Mouse (Mus musculus) spleen, adult 2 months (tissue): ENCODE data around the gene Cep68. TPM values are rescaled to one million over a fixed set of nuclear protein-coding genes. Genes with fewer than 3 reads are reported as not detected.
"Not testable (repeated sequence)": the region's sequence is repeated elsewhere in the genome, so short reads cannot be mapped to it uniquely, and the experiment has no call there.

Source experiments
- DNase-seq, 2 experiments: peaks; one replicate each; pipeline versions ENCODE4 v3.0.0 to v3.0.0-alpha.2; 2012 to 2021; ENCODE audit warnings: low spot score in 2 of 2, low read depth in 1 of 2
- H3K27ac ChIP-seq: fragments of 200-500 bp; 2 replicates; pipeline ENCODE4 v1.5.1; 2012; ENCODE audit warnings: low read length, inconsistent platforms; ENCODE audit not compliant: insufficient read depth
- H3K27me3 ChIP-seq: fragments of 200-500 bp; 2 replicates; pipeline ENCODE4 v1.6.1; 2012; ENCODE audit warnings: mild to moderate bottlenecking, moderate library complexity, low read length, inconsistent platforms; ENCODE audit not compliant: control insufficient read depth, insufficient read depth
- H3K36me3 ChIP-seq: fragments of 200-500 bp; 2 replicates; pipeline ENCODE4 v1.6.1; 2012; ENCODE audit warnings: mild to moderate bottlenecking, low read length, inconsistent platforms; ENCODE audit not compliant: control insufficient read depth, insufficient read depth
- H3K4me1 ChIP-seq: fragments of 200-500 bp; 2 replicates; pipeline ENCODE4 v1.6.1; 2011; ENCODE audit warnings: inconsistent platforms; ENCODE audit not compliant: control insufficient read depth, insufficient read depth, insufficient read length
- H3K4me3 ChIP-seq: fragments of 200-500 bp; 2 replicates; pipeline ENCODE4 v1.5.1; 2011; ENCODE audit warnings: mild to moderate bottlenecking, inconsistent platforms; ENCODE audit not compliant: insufficient read depth, insufficient read length; ENCODE audit errors: extremely low read depth
- CTCF ChIP-seq: fragments of 200-500 bp; IDR thresholded peaks from 2 replicates; pipeline ENCODE4 v1.5.1; 2011; ENCODE audit warnings: mild to moderate bottlenecking, inconsistent platforms; ENCODE audit not compliant: insufficient read depth, insufficient read length, insufficient replicate concordance; ENCODE audit errors: extremely low read depth
- POLR2A ChIP-seq: fragments of 200-500 bp; IDR thresholded peaks from 2 replicates; pipeline ENCODE4 v1.6.1; 2011; ENCODE audit warnings: low read depth, low read length, inconsistent platforms
- WGBS: fragments of 180-500 bp; shearing (Covaris S2); methylation state at CpG from one replicate; pipeline ENCODE4 v1.1.7; 2018; 5-methylcytosine and 5-hydroxymethylcytosine counted together
- polyA plus RNA-seq: library from polyadenylated mRNA; depleted of rRNA; stranded (reverse); fragments of >200 nt; gene quantifications from 2 replicates; pipeline ENCODE4 v1.2.3, GENCODE M21; 2012

The Cep68 gene
- polyA plus RNA-seq, 1 experiment: 14.9 TPM

DNA sequence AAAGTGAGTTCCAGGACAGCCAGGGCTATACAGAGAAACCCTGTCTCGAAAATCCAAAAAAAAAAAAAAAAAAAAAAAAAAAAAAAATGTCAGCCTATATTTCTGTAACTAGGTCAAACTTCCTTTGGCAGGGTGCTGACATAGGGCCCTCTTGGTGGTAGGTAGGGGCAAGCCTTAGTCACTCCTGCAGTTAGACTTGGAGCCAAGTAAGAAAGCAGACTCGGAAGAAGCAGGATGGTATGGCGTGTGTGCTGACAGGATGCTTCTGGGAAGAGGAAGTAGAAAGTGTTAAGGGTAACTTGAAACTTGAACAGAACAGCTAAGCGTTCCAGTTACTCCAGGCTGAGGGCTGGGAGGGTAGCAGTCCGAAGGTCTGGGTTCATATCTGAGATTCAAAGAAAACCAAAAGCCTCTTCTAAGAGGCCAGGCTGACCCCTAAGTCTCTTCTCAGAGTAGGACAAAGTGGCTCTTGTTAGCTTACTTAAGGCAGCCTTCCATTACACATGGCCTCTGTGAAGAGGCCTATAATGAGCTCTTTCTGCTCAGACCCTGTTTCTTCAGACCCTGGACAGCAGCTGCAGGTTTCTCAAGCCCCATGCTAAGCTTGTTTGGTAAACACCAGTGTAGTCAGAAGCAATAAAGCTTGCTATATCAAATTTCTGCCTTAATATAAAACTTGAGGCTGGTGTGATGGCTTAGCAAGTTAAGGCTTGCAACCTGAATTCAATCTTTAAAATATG is 17.0 kb downstream of the Cep68 start:
- 46% methylated on average over 5 of the region's 5 CpGs for WGBS
- Histone ChIP-seq H3K27ac (peak overlapping the region; percentile 48; the same call in 1 of the 2 replicates), H3K4me1 (peaks cover 8% of the 10 kb centered on the region)

DNA sequence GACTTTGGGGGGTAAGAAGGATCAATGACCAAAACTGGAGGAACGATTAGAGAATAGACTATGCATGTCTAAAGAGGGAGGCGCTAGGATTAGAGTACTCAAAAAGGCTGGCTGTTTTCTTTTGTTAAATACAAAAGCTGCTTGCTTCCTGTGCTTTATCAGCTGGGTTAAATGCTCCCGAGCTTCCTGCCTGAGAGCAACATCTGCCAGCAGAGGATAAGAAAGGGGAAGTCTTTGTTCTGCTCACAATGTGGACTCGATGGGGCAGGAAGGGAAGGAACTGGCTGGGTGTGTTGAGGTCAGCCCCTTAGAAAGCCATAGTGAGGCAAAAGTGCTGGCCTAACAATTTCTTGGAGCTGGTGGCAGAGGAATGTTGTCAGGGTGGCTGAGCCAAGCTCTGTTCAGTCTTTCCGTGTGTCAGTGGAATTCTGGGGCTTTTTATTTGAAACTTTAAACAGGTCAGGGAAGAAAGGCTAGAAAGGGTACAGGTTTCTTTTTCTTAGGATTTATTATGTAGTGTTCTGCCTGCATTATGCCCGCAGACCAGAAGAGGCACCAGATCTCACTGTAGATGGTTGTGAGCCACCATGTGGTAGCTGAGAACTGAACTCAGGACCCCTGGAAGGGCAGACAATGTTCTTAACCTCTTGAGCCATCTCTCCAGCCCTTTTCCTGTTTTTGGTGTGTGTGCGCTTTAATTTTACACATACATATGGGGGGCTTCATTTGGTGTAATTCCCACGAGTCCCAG is 17.9 kb downstream of the Cep68 start:
- WGBS: 30% methylated on average over 8 of the region's 8 CpGs
- TF ChIP-seq POLR2A (no peak), CTCF (no peak)
- Histone ChIP-seq H3K4me3 (no peak overlapping the region), H3K27ac (peak overlapping the region; percentile 52), H3K36me3 (peaks cover 28% of the 10 kb centered on the region), H3K4me1 (peaks cover 8% of the 10 kb centered on the region), H3K27me3 (no peaks in the 10 kb centered on the region)
- DNase-seq: peak; percentile 17 to 23

More for the DNA sequence above, 17.0 kb downstream of the Cep68 start:
- no peaks in the 10 kb centered on the region for H3K27me3 ChIP-seq
- TF ChIP-seq CTCF: no peak
- TF ChIP-seq POLR2A: no peak
- no peak for DNase-seq
- H3K36me3 ChIP-seq: peaks cover 31% of the 10 kb centered on the region
- H3K4me3 ChIP-seq: no peak overlapping the region

DNA sequence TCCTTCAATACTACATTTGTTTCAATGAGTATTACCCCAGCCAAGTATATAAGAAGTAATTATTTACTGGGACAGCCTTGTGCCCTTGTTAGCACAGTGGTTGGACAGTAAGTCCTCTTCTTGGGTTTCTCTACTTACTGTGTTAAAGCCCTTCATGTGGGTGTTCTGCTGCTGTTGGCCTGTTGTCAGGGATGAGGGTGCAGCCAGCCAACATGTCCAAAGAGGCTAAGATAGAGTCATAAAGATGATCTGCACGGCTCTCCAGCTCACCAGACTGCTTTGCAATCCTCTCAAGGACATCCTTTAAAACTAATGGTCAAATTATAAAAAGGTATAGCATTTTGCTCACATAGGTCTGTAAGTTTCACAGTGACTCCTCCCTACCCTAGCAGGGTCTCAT is 18.9 kb downstream of the Cep68 start:
- H3K4me1 ChIP-seq: peaks cover 8% of the 10 kb centered on the region
- TF ChIP-seq POLR2A: no peak
- H3K27me3 ChIP-seq: no peaks in the 10 kb centered on the region
- peak overlapping the region; percentile 66; the same call in 1 of the 2 replicates for H3K27ac ChIP-seq
- DNase-seq: no peak
- peaks cover 31% of the 10 kb centered on the region for H3K36me3 ChIP-seq
- H3K4me3 ChIP-seq: no peak overlapping the region
- 64% methylated on average over 1 of the region's 1 CpGs for WGBS

DNA sequence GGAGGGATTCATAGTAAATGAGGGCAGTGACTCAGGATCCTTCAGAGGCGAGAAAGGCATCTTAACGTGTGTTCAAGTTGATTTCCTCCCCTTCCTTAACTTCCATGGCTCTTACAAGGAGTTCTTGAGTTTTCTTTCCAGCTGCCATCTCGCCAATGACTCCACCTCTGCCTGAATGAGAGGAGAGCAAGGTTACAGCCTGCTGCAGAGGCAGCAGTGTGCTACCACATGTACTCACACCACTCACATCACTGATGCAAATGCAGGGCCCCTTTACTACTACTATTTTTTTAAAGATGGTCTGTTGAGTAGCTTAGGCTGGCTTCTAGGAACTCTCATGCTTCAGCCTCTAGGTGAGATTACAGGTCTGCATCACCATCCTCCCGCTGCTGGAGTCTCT is 19.9 kb downstream of the Cep68 start:
- Histone ChIP-seq H3K27me3 (no peaks in the 10 kb centered on the region), H3K36me3 (peaks cover 34% of the 10 kb centered on the region), H3K4me3 (no peak overlapping the region), H3K27ac (no peak overlapping the region), H3K4me1 (peaks cover 8% of the 10 kb centered on the region)
- 88% methylated on average over 4 of the region's 4 CpGs for WGBS
- no peak for TF ChIP-seq POLR2A
- TF ChIP-seq CTCF: no peak
- DNase-seq: no peak

DNA sequence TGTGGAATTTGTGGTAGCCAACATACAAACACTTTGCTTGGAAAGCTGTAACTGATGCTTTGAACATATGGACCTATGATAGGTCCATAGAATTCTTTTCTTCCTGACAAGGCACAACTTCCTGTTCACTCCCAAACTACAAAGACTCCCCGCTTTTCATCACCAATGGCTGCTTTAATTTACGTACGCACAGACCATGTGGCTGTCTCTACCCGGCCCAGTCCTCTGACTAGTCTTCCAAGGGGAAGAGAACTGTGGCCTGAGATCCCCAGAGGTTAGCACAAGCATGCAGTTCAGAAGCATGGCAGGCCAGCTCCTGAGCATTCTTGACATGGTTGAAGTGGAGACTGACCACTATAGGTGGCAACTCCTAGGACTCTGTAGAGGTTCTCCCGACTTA is 20.6 kb downstream of the Cep68 start:
- DNase-seq: no peak
- H3K36me3 ChIP-seq: peaks cover 36% of the 10 kb centered on the region
- H3K27ac ChIP-seq: no peak overlapping the region
- no peak overlapping the region for H3K4me3 ChIP-seq
- H3K4me1 ChIP-seq: peaks cover 8% of the 10 kb centered on the region
- H3K27me3 ChIP-seq: no peaks in the 10 kb centered on the region
- TF ChIP-seq CTCF: no peak
- 90% methylated on average over 5 of the region's 5 CpGs for WGBS

DNA sequence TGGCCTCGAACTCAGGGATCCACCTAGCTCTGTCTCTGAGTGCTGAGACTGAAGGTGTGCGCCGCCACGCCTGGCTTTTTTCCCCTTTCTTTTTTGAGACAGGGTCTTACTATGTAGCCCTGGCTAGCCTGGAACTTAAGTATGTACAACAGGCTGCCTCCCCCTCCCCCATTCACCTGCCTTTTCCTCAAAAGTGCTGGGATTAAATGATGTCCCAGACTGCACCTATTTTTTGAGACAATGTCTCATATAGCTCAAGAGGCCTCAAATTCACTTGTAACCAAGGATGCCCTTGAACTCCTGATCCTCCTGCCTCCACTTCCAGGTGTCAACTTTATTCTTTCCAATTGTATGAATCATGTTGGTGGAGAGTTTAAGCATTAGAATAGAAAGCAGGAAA is 23.3 kb downstream of the Cep68 start:
- H3K36me3 ChIP-seq: peaks cover 45% of the 10 kb centered on the region
- DNase-seq: no peak
- TF ChIP-seq CTCF: no peak
- TF ChIP-seq POLR2A: no peak
- no peaks in the 10 kb centered on the region for H3K27me3 ChIP-seq
- H3K4me1 ChIP-seq: peaks cover 6% of the 10 kb centered on the region; the same call in 1 of the 2 replicates
- H3K4me3 ChIP-seq: no peak overlapping the region
- 94% methylated on average over 4 of the region's 4 CpGs for WGBS
- H3K27ac ChIP-seq: no peak overlapping the region

DNA sequence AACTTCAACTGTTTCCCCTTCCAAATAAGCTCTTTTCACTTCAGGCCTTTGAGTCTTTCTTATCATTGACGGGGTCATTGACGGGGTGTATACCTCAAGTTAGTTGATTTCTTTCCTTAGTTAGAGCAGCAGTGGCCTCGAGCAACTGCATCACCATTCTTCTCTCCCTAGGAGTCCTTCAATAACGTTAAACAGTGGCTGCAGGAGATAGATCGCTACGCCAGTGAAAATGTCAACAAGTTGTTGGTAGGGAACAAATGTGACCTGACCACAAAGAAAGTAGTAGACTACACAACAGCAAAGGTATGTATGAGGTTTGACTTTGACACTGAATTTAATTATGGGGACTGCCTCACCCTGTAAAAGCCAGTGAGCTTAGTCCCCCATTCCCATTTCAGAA is 25.0 kb downstream of the Cep68 start:
- H3K36me3 ChIP-seq: peaks cover 38% of the 10 kb centered on the region
- no peaks in the 10 kb centered on the region for H3K4me1 ChIP-seq
- H3K27ac ChIP-seq: no peak overlapping the region
- H3K27me3 ChIP-seq: no peaks in the 10 kb centered on the region
- TF ChIP-seq CTCF: no peak
- no peak for TF ChIP-seq POLR2A
- DNase-seq: no peak
- no peak overlapping the region for H3K4me3 ChIP-seq
- 92% methylated on average over 6 of the region's 6 CpGs for WGBS

DNA sequence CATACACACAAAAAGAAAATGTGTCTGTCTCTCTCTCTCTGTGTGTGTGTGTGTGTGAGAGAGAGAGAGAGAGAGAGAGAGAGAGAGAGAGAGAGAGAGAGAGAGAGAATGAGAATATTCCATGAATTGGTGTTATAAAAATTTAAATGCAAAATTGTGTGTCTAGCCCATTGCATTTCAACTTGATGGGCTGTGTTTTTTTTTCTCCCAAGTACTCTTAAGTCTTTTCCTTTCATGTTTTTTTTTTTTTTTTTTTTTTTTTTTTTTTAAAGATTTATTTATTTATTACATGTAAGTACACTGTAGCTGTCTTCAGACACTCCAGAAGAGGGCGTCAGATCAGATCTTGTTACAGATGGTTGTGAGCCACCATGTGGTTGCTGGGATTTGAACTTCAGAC is 27.6 kb downstream of the Cep68 start:
- H3K27ac ChIP-seq, H3K4me1 ChIP-seq, H3K4me3 ChIP-seq, H3K27me3 ChIP-seq, DNase-seq: not testable (repeated sequence)
- WGBS: 100% methylated on average over 1 of the region's 1 CpGs
- peaks cover 38% of the 10 kb centered on the region for H3K36me3 ChIP-seq
